Mouse (Mus musculus): ENCODE data around the gene Synpo2.

Synpo2 gene

DNA sequence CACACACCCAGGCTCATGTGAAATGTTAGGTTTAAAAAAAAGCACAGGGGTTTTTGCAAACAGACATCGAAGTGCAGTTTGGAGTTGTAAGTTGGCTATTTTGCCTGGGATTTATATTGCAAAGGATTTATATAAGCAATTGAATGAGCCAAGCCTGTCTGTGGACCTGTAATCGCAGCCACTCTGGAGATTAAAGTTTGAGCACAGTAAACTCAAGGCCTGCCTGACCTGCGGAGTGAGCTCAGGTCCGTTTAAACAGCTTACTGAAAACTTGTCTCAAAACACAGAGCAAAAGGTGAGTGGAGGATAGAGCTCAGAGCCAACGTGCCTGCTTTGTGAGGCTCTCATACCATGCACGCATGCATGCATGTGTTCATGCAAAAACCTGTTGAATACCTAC is 30.9 kb downstream of the Synpo2 start:
- DNase-seq (ENCODE audit: low read depth): no peak

DNA sequence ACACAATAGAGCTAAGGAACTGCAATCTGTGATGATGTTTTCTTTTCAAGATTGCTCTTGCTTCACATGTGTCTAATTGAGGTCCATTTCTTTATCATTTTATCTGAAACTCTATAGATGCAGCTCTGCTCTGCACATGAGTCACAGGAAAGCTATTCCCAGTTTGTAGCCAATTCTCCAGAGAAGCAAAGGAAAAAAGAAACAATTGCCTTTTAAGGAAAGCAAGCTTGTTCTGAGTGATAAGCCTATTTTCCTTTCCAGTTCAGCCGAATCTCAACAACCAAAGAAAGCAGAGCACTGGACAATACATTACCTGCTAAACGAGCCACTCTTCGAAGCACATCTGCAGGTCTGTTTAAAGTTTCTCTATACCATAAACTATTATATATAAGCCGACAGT is 31.3 kb downstream of the Synpo2 start:
- no peak for DNase-seq (ENCODE audit: low read depth)

DNA sequence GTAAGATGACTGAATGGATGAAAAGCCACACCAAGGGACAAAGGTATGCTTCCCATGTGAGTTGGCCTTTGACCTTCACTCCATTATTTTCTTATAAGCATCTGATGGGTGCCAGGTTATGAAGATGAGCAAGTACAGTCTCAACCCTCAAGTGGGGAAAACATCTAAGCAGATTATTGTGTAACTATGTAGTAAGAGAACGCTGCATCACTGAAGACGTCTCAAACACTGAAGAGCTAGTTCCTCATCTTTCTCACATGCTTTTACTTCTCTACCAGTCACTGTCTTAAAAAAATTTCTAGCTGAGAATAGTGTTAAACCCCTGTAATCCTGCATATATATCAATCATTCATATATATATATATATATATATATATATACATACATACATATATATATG is 34.2 kb downstream of the Synpo2 start:
- DNase-seq (ENCODE audit: low read depth): no peak

DNA sequence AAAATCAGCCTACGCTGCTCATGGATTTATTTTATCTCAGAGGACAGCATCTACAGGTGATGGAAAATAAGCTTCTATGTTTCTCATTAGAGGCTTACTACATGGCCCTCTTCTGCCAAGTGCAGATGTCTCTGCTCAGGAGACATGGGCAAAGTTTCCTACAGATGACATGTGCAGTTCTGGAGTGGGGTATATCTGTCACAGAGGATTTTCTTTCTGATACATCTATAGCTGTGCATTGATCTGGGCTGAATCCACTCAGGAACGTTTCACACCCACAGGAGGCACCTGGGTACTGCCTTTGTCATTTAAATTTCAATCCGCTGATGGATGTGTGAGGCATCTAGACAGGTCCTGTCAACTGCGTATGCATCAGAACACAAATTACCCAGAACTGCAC is 42.2 kb downstream of the Synpo2 start:
- DNase-seq (ENCODE audit: low read depth): no peak

DNA sequence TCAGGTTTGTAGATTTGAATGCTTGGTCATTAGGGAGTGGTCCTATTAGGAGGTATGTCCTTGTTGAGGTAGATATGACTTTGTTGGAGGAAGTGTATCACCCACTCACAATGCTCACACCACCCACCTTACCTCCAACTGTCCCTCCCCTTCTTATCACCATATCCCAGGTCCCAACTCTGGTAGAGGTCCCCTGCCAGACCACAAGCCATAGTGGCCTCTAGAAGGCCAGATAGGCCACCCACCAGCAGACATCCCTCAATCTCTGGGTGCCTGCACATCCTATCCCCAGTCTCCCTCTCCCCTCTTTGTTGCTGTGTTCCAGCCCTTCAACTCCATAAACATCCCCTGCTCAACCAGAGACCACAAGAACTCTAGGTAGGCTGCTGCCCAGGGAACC is 44.3 kb downstream of the Synpo2 start:
- DNase-seq (ENCODE audit: low read depth): no peak

DNA sequence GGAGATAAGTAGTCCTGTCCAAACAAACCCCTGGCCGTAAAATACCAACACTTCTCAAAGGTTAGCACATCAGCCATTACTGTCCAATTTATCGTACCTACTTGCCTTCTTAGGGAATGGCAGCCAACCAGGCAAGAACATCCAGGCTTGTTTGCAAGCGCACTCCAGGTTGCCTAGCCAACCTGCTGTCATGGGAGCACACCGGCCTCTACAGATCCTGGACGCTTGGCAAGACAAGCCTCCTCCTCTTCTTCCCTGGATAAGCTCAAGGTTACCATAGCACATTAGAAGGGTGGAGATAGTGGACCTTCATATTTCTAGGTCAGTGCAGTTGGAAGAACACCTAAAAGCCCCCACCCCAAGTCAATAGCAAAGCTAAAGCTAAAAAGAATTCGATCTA is 45.6 kb downstream of the Synpo2 start:
- no peak for DNase-seq (ENCODE audit: low read depth)

DNA sequence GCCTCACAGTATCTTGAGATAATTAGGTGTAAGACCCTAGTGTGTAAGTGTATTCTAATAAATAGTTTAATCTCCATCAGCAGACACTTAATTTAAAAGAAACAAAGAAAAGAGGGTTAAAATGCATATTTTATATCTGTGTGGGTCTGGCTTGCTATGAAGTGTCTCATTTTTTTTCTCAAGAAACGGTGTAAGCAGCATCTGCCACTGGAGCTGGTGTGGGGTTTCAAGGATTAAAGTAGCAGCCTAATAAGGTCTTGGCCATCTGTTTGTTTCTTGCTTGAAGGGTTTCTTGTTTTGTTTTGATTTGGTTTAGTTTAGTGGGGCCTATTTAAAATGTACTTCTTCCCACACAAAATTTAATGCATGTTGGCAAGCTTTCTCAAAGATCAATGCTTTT is 46.1 kb downstream of the Synpo2 start:
- no peak for DNase-seq (ENCODE audit: low read depth)

DNA sequence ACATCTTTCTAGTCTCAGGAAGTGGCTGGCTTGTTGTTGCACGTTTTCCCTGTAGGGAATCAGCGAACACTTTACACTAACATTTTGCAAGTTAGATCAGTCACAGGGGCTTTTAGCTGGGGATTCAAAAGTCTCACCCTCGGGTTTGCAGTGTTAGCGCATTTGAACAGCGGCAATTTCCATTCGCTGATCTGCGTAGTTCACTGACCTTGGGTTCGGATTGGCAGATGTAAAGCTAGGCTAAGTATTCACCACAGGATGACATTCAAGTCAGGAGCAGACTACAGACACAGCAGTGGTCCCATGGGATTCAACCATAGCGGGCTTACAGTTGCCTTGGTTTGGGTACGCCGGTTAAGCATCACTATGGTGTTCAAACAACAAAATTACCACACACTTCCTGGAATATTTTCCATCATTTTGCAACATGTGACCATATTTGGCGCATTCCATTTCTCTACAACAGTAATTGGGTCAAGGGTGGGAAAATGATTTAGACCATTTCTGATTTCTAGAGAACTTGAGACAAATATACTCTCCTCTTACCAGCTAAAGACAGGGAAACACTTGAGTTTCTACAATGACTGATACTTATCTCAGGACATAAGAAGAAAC is 47.2 kb downstream of the Synpo2 start:
- DNase-seq (ENCODE audit: low read depth): no peak

DNA sequence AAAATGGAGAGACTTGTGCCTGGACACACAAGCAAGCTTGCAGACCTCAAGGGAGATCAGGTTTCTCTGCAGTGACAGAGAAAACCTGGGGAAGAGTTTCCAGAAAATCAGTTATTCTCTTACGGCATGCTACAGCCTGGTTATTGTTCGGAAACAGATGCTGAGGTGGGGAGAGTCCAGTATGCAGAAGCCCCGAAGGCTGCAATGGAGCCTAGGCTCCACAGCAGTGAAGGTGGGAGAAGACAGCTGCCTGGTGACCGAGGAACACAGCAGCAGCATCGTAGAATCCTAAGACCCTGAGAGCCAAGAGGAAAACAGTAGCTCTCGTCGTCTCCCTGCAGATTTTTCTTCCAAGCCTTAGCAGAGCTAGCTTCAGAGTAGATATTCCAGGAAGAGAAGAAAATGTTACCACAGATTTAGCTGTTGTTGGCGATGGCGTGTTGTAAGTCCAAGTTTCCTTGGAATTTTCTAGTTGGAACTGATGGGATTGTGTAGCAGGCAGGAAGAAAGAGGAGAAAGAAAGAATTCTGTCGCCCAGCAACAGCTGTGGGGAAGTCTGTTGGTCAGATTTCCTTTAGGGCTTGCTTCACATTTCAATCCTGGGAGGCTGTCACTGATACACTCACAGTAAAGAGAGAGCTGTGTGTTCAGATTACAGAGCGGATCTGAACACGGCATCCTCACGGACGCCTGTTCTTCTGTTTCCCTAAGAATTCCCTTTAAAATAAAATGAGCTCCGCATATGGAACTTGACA is 48.4 kb downstream of the Synpo2 start:
- DNase-seq (ENCODE audit: low read depth): no peak

DNA sequence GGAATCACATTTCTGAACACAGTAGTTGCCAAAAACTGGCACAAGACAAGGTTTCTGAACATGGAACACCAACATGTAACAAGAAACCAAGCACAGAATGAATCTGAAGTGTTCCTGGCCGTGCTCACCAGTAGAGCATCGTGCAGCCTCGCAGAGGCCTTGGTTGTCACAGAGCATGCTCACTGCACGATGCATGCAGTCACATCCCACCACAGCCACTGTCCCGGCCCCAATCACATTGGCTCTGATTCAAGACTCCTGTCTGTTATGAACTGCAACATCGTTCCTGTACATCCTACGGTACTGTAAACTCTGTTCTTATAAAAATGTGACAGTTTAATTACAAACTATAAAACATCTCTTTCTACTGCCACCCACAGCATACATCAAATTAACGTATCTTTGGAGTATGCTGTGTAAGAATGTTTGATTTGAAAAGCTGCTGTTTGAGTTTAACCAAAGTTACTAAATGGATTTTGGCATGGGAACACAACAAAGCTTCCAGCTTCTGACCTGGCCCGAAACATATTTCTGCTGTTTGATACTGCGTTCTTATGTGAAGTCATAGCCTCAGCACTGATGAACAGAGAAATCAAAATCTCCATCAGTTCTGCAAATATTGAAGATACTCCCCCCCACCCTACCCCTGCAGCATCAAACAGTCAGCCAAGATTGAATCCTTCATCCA is 50.6 kb downstream of the Synpo2 start:
- DNase-seq (ENCODE audit: low read depth): no peak

DNA sequence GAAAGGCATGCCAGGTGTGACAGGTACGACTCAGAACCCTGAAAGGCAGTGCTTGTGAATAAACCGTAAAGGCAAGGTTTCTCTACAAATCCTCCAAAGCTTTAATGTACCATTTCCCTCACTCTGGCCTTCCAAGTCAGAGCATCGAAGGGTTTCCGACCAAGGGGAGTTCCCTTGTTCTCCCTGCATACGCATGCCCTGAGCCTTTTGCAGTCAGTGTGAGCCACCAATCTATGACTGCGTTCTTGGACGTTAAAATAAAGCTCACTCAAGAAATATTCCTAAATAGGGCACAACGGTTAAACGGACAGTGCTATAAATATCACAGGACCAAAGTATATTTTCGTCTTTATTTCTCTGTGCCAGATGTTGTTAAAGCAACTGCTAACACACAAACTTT is 51.7 kb downstream of the Synpo2 start:
- DNase-seq (ENCODE audit: low read depth): no peak

DNA sequence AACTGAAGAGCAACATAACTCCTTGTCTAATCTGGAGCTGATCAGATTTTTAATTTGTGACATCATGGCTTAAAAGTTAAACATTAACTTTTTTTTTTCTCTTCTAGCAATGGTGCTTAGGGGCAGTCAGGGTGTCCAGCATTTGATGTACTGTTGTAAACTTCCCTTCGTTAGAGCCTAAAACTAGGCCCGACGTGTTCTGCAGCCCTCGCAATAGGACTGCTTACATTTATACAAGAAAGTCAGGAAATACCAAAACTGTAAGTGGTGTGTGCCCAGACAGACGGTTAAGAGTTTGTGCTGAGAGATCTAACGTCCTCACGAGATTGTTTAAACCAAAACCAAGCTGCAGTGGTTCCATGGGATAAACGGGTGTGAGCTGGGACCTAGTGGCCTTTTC is 56.4 kb downstream of the Synpo2 start:
- DNase-seq (ENCODE audit: low read depth): no peak

DNA sequence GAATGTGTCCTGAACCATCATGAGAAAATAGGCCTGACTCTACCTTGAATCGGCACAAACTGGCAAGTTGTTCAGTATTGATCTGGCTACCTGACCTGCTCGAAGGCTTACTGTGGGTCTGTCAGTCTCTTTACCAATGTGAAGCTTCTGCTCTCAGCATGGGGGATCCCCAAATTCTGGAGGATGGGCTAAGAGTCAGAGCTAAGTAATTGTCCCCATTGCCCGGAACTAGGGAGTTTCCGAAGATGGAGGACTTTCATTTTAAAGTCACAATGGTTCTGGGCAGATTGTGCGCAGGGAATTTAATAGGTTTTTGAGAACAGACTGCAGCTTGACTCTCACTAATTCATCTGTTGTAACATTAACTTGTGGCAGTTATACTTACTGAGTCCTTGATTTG is 56.9 kb downstream of the Synpo2 start:
- DNase-seq (ENCODE audit: low read depth): no peak

DNA sequence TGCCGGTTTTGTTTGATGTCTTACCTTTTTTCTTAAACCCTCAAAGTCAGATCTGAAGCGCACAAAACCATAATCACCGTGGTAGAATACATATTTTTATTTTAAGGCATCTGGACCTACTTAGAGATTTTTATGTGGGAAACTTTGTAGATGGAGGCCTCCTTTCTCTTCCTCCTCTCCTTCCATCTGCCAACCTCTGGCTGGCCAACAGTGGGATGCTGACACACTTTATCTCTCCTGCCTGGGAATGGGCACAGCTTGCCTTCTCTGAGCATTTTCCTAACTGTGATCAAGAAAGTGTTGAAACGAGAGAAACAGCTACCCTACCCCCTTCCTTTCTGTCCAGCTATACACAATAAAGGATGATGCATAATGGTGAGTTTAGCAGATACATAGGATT is 57.5 kb downstream of the Synpo2 start:
- DNase-seq (ENCODE audit: low read depth): no peak

DNA sequence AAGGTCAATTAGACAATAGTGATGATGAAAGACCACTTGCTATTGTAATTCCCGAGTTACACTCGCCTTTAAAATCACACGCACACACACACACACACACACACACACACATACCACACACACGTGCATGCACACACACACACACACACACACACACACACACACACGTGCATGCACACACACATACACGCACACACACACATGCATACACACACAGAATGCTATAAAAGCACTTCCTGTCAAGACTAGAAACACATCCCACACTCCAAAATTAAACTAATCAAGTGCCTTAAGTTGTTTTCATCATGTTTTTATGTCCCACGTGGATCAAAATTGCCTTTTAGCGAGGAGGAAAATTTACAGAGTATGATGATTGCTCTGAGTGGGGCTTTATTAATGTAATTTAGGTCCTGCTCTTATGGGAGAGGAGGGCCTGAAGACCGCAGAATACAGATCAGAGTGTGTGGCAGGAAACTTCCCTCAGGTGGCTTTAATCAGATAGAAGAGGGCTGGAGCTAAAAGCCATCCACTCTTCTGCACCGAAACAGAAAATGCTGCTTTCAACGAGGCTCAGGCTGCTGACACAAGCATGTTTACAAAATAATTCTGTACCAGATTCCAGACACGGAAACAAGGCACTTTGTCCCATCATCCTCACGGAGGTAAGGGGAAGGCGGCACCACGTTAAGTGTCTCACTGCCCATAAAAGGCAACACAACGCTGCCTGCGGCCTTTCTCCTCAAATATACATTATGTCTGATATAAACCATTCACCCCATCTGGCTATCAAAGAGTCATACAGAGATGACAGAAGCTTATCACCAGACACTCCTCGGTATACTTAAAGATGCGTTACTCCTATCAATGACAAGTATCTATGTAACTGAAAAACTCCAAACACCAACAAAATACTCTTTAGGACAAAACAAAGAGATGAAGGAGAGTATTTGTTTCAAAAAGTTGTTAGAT is 59.3 kb downstream of the Synpo2 start:
- DNase-seq (ENCODE audit: low read depth): no peak

DNA sequence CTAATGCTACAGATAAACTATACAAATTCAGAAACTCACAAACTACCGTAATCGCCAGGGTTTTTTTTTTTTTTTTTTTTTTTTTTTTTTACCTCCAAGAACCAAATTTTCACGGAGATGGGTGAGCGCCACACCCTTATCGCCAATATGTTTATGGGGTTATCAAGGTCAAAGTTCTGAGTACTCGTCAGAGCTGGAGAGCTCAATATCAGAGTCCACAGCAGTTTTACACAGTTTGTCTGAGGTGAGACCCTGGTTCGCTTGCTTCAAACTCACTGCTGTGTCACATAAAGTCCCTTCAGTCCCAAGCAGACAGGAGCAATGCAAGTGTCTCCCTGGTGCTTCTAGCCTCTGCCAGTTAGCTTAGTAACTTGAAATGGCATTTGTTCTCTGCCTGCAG is 60.8 kb downstream of the Synpo2 start:
- DNase-seq (ENCODE audit: low read depth): no peak

DNA sequence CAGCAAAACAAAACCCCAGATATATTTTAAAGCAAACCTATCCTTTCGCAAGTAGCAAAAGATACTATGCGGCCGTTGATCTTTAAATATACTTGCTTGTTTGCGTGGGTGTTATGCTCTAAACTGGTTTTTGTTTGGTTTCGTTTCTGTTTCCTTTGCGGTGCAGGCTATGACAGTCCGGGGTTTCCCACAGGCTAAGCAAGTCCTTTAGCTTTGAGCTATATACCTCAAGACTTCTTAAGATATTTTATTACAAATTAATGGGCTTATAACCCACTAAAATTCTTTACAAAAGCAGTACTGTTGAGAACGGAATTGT is 61.6 kb downstream of the Synpo2 start:
- DNase-seq (ENCODE audit: low read depth): no peak

DNA sequence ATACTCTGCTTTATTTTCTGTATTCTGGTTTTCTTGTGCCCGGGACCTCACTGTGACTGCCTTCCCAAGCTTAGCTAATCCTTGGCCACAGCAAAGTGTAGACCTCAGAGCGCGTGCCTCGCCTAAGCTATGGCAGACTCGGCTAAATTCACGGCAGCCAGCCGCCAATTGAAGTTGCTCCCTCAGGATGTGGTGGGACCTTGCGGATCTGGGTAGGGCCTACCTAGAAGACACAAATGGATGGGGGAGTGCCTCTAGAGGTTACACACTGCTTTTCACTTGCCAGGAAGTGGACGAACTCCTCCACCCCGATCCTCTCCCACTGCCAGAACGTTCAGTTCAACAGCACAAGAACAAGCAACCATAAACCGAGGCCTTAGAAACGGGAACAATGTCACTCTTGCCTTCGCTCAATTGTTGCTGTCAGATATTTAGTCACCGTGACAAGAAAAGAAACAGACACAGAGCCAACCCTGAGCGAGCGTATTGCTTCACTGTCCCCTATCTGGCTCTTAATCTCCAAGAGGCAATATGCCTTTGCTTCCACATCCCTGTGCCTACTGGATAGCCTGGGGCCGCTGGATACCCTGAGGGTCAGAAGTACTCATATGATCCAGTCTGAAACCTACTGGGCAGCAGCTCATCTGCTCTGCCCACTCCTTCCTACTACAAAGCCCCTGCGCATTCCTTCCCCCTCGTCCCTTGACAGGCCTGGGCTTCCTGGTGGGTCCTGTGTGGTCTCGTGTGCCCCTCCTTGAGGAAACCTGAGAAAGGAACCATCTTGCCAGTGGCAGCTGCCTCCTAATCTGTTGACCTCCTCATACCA is 62.2 kb downstream of the Synpo2 start:
- no peak for DNase-seq (ENCODE audit: low read depth)

DNA sequence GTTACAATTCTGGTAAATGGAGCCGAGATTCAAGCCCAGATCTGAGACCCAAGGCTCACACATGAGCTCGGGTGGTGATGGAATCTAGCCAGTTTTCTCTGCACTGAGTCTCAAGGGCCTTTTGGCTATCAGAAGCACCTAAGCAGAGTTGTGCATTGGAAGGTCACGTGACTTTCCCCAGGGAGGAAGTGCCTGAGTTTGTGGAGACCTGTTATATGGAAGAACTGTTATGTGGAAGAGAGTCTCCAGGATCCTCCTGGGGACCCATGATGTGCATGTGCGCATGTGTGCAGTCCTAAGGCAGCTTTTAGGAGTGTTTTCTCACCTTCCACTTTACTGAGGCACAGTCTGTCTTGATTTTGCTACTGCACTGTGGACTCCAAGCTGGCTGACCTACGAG is 63.8 kb downstream of the Synpo2 start:
- no peak for DNase-seq (ENCODE audit: low read depth)

DNA sequence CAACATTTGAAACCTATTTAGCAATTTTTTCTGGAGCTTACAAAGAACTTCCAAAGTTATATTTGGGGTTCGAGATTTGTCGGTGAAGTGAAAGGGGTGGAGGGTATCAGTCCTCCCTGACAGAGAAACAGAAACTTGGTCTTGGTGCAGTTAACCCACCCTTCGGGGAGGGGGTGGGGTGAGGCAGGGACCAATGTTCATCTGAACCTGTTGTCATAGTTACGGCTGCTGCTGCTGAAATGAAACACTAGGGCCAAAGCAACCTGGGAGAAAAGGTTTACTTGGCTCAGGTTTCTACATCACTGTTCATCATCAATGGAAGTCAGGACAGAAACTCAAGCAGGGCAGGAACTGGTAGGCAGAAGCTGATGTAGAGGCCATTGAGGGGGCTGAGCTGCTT is 66.6 kb downstream of the Synpo2 start:
- DNase-seq (ENCODE audit: low read depth): no peak

DNA sequence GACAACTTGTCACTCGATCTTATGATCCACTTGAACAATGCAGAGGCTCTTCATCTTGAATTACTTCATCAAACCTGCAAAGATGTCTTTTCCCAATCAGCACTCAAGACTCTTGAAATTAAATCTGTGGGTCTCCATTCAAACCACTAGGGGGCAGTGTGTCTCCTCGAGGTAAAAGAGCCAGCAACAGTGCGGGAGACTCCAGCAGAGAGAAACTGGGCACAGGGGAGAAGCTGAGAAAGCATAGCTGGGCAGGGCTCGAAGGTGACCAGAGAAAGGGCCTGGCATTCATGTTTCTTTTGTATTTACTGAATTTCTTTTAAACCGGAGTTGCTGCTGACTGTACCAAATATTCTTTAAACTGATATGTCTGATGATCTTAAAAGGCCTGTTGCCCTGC is 67.1 kb downstream of the Synpo2 start:
- peak; percentile 25 for DNase-seq (ENCODE audit: low read depth)

DNA sequence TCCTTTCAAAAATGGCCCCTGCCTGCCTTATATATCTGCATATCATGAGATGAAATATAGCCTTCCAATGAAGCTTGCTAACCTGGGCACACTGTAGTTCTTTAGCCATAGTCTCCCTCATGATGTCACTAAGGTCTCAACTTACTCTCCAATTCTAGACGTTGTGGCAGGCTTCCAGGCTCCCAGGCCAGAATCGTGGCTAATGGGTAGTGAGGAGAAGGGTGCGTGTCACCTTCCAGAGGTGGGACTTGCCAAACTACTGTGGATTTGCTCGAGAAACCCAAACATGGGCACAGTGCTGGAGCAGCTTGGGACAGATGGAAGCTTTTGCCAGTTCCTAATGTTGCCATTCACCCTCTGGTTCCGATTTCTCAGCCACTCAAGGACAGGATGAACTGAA is 69.5 kb downstream of the Synpo2 start:
- no peak for DNase-seq (ENCODE audit: low read depth)
